19 mouse cellular contexts compared by ENCODE assay signal in genomic region chr11:48216762-48217161, GRCm38 (mm10).
"Had no signal": no experiment of that assay in that cellular context is flagged by ENCODE, and none has a peak within 500 bp of the region (broad histone marks: within the 10 kb centered on the region; RNA-seq: fewer than 3 reads in every experiment).

No protein-coding gene starts in this region.

- H3K4me3 ChIP-seq: lung, embryonic 15.5 days; midbrain, embryonic 10.5 days; midbrain, embryonic 12.5 days; myocyte; neural tube, embryonic 13.5 days; neural tube, embryonic 15.5 days had no signal

- H3K27me3 ChIP-seq: lung, embryonic 15.5 days; midbrain, embryonic 12.5 days; neural tube, embryonic 13.5 days; neural tube, embryonic 15.5 days had no signal

- ATAC-seq: lung, postnatal 0 days; midbrain, embryonic 16.5 days had no signal

- H3K4me2 ChIP-seq: lung, embryonic 15.5 days; midbrain, embryonic 12.5 days; neural tube, embryonic 13.5 days; neural tube, embryonic 15.5 days had no signal

- H3K36me3 ChIP-seq: lung, embryonic 15.5 days; midbrain, embryonic 10.5 days; midbrain, embryonic 12.5 days; neural tube, embryonic 13.5 days; neural tube, embryonic 15.5 days had no signal

- H3K9me3 ChIP-seq: lung, embryonic 15.5 days; midbrain, embryonic 10.5 days; midbrain, embryonic 12.5 days; neural tube, embryonic 13.5 days; neural tube, embryonic 15.5 days had no signal

- DNase-seq: lung, adult 2 months; lung, postnatal 4 days; midbrain, embryonic 14.5 days; retina, postnatal 1 day; right cerebral cortex, adult 18-20 months; right cerebral cortex, postnatal 25 days; right cerebral cortex, postnatal 4 days; spleen, adult 18-20 months; thymus, adult 18-20 months; thymus, postnatal 14 days; thymus, postnatal 36 days had no signal

- H3K9ac ChIP-seq: lung, embryonic 15.5 days; midbrain, embryonic 12.5 days; neural tube, embryonic 13.5 days; neural tube, embryonic 15.5 days had no signal

- H3K27ac ChIP-seq: lung, embryonic 15.5 days; midbrain, embryonic 10.5 days; midbrain, embryonic 12.5 days; neural tube, embryonic 13.5 days; neural tube, embryonic 15.5 days had no signal

- H3K4me1 ChIP-seq: lung, embryonic 15.5 days; midbrain, embryonic 10.5 days; midbrain, embryonic 12.5 days; neural tube, embryonic 13.5 days; neural tube, embryonic 15.5 days had no signal
